Mouse (Mus musculus): ENCODE data around the gene Dennd4c.

Gene Dennd4c

DNA sequence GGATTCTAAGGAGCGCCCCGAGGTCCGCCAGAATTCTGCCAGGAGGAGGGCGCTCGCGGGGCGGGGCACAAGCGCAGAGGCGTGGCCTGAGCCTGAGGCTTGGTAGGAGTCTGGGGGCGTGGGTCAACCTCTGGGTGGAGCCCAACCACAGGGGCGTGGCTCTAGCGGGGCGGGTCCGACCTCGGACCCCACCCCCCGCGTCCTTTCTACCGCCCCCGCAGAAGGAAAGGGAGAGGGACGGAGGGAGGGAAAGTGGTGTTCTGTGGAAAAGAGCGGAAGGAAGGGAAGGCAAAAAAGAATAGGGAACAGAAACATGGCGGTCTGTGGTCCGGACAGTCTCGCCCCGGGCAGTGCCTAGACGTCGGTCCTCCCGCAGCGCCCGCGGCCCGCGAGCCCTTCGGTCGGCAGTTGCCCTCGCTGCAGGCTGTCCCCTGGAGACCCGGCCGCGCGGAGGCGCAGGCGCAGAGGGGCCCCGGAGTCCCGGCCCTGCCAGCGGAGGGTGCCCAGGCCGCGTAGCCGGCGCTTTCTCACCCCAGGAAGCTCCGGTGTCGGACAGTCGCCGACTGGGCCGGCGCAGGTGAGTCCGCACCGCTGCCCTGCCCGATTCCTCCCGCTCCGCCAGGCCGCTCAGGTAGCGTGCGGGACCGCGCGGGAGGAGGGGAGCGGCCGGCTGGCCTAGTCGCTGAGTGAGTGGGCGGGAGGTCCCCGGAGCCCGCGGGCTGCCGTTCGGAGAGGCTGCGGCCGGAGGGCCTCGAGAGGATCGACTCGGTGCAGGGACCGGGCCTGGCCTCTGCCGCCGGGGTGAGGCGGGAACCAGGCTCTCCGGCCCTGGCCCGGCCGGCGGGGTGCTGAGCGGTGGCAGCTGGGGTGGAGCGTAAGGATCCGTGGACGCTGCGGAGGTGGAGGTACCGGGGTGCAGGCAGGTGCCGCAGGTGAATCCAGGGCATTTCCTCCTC is at the start of gene Dennd4c:
TSS of gene Dennd4c (plus strand) at position 220 of the 956 bp plus-strand sequence.
- DNase-seq, result peak; percentile 96

DNA sequence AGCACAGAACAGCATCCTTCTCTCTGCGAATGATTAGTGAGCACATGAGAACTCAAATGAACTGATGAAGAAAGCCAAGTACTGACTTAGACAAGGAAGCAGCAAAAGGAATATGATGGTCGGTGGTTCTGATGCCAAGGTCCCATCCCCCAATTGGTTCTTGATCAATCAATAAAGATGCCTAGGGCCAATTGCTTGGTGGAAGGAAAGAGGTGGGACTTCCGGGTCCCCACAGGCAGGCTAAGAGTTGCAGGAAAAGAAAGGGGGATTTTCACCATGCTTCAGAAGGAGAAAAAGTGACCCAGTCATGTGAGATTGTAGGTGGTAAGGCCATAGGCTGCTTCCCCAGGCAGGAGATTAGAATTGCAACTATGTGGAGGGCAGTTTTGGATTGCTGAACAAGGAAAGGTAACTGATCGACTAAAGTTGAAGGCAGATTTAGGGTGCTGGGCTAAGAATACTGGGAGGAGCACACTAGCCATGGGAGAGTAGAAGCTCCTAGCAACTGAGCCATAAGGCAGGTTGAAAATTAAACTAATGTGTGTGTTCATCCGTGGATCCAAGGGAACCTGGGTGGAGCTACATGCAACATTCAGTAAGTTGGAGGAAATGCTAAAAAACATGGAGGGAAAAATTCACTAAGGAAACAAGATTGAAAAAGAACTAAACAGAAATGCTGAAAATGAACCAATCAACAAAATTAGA is 49.0 kb upstream of the Dennd4c start:
- no peak for DNase-seq

GRCm38 (mm10) chr4:86708801-86709200 is 39.6 kb upstream of the Dennd4c start:
- DNase-seq, result no peak

DNA sequence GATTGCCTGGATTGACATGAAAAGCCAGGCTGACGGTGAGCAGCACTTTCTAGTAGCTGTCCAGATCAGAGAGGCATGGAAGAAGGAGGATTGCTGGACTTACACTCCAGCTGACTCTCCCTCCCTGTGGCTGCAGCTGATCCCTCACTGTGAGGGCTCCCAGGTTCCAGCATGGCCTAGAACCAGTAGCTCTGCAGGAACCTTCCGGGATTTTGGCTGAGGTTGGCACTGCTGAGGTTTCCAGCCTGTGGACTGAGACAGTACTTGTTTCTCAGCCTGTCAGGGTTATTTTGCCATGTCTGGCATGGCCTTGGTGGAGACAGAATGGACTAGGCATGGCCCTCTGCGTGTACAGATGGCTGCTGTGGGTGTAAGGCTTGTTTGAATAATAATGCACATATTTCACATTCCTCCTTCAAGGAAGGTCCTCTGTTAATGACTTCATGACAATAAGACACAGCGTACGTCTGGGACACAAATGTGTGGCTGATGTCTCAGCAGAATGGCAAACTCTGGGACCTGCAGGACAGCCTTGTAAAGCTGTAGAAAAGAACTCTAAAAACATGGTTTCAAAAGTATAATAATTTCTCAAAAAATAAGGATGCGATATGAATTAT is 38.2 kb upstream of the Dennd4c start:
- DNase-seq, result no peak

- DNase-seq, result no peak
Observed at GRCm38 (mm10) chr4:86710666-86711215, 37.6 kb upstream of the Dennd4c start.

DNA sequence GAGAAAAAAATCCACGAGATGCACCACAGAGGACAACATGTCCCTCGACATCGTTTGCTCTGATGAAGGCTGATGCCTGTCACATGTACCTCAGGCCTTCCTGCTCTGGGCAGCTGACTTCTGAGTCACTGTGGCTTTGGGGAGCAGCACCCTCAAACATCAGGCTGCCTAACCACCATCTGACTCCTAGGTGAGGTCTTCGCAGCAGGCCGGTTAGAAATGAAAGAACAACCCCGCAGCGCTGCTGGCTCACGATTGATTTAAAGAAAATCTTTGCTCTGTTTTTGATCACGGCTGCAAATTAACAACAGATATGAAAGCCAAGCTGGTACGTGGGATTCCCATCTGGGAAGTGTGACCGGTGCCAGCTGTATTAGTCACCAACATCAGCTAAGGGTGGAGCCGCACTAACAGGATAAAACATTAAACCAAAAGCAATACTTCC is 35.6 kb upstream of the Dennd4c start:
- no peak for DNase-seq

GRCm38 (mm10) chr4:86713518-86713917 is 34.8 kb upstream of the Dennd4c start:
- DNase-seq, result no peak

DNA sequence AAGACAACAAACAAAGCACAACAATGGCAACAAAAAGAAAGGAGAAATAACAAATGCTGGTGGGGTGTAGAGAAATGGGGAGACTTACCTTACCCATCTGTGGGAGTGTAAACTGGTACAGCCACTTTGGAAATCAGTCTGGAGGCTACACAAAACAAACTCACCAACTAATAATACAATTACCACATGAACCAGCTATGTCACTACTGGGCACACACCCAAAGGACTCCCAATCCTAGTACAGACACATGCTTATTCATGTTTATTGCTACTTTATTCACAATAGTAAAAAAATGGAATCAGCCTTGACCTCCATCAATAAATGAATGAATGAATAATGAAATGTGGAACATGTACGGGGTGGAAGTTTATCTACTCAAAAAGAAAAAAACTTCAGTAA is 33.0 kb upstream of the Dennd4c start:
- DNase-seq, result no peak

GRCm38 (mm10) chr4:86717176-86717575 is 31.2 kb upstream of the Dennd4c start:
- peak; percentile 8 for DNase-seq

- DNase-seq, result no peak
Observed at GRCm38 (mm10) chr4:86718878-86719577, 29.3 kb upstream of the Dennd4c start.

DNA sequence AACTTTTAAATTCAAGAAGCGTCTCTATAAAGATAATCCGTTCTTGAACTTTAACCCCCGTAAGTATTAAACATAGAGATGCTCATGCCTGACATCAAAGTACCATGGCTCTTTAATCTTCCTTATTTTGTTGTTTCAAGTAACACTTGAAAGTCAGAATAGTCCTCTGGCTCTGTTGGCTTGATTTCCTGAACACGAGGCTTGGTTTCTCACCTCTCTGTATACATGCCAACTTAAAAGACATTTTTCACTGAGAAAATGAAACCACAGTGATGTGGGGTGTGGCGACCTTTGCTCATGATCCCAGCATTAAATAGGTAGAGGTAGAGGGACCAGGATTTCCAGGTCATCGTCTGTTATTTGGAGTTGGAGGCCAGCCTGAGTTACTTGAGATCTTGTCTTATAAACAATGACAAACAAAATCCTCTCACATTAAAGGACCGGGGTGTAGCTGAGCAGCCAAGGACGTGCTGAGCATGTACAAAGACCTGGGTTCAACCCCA is 26.4 kb upstream of the Dennd4c start:
- DNase-seq, result no peak

- no peak for DNase-seq
Observed at GRCm38 (mm10) chr4:86725175-86725574, 23.2 kb upstream of the Dennd4c start.

DNA sequence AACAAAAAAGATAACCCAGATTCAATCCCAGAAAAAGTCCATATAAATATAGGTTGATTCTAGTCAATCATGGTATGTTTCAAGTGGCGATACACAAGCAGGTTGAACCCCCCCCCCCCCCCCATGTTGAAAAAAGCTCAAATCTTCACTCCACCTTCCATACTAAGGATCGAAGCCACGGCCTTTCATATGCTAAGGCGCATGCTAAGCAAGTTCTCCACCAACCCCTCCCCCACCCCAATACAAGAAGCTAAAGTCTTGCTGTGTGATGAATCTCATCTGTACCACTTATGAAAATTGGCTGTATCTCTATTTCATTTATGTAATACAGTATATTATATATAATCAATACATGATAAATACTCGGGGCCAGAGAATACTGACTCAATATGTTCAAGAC is 22.2 kb upstream of the Dennd4c start:
- no peak for DNase-seq

DNA sequence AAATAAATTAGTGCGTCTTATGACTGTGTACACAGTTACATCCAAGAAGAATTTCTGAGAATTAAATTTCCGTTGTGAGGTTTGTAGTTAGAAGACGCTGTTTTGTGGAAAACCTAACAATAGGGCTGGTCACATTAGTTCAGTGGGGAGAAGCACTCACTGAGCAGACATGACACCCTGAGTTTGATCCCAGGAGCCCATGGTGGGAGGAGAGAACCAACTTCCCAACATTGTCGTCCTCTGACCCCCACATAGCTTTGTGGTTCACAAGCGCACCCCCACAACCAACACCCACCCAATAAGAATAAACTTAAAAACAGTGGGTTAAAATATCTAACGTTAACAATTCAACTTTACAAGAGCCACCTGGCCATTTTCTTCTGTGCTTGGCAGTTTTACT is 18.5 kb upstream of the Dennd4c start:
- DNase-seq, result no peak

DNA sequence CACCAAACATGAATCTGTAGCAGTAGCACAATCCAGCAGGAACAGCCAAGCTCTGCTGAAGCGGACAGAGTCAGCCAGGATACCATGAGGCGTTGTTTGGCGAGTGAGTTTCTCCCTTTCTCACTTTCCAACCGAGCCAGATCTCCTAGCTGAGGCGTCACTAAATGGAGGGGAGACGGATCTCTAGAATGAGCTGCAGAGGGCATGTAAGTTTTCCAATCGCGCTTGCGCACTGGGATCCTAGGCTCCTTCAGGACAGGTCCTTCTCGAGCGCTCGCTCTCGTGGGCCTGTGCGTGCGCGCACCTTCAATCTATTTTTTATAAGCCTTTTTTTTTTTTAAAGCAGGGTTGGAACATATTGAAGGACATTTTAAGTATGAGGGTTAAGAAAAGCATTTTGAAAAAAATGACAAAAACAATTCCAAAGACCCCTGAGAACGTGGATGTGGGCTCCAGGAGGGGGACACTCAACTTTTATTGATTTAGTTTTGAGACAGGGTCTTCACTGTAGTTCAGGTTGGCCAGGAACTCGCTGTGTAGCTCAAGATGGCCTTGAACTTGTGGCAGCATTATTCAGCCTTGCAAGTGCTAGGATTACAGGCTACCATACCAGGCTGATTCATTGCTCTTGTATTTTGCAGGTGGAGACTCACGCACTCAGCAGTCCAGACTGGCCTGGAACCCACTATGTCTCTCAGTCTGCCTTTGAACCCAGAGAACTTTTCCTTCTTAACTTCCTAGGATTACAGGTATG is 14.1 kb upstream of the Dennd4c start:
- DNase-seq, result no peak

GRCm38 (mm10) chr4:86739308-86739993 is 8.9 kb upstream of the Dennd4c start:
- DNase-seq, result no peak

- DNase-seq, result peak; percentile 43
Observed at GRCm38 (mm10) chr4:86749361-86749841, 1.0 kb downstream of the Dennd4c start.

DNA sequence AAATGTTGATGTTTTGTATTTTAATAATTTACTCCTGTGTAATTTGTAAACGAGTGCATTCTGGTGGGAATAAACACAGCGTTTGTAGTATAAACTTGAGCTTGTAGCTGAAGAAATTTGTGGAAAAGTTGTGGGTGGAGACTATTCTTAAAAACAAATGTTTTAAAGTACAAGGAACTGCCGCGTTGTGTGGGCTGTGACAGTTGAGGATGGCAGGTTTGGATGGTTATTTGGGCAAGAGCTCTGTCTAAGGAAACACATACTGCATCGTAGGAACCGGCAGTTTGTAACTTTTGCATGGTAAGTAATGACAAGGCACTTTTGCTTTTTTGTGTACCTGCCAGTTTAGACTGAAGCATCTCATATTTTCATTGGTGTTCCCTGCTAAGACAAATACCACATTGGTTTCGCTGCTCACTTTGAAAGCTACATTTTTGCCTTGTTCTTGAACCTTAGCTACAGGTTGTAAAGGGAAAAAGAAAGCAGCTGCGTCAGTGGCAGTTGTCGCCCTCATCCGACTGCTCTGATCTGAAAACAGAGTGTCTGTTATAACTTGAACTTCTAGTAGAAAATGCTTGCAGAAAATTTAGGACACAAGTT is 2.1 kb downstream of the Dennd4c start:
- DNase-seq, result no peak

- DNase-seq, result no peak
Observed at GRCm38 (mm10) chr4:86764307-86764706, 16.0 kb downstream of the Dennd4c start.

- no peak for DNase-seq
Observed at GRCm38 (mm10) chr4:86777587-86777986, 29.2 kb downstream of the Dennd4c start.
